Mouse (Mus musculus) MEL (cell line): ENCODE data around the gene Col4a3bp. TPM values are rescaled to one million over a fixed set of nuclear protein-coding genes. Genes with fewer than 3 reads are reported as not detected.

Experiments used
- DNase-seq: peaks from one replicate; pipeline ENCODE4 v3.0.0; 2011; ENCODE audit warnings: low read depth, low spot score
- H3K27ac ChIP-seq: 2 replicates; pipeline ENCODE4 v1.5.1; 2012; ENCODE audit warnings: low read depth, mild to moderate bottlenecking, control low read depth, low read length, moderate library complexity; ENCODE audit not compliant: control insufficient read depth
- H3K27me3 ChIP-seq, 2 experiments: fragments of 150-350 bp in 1 of 2; sonication (generic) in 1 of 2; 2 replicates each; pipeline ENCODE4 v1.6.1; 2012; ENCODE audit warnings: low read length in 2 of 2, mild to moderate bottlenecking in 2 of 2, improper control_type of control experiment in 1 of 2, moderate library complexity in 1 of 2; ENCODE audit not compliant: insufficient read depth in 2 of 2, control insufficient read depth in 1 of 2
- H3K36me3 ChIP-seq, 2 experiments: 2 replicates each; pipeline ENCODE4 v1.6.1; 2012 to 2014; ENCODE audit warnings: low read length in 2 of 2, improper control_type of control experiment in 1 of 2, inconsistent platforms in 1 of 2, mild to moderate bottlenecking in 1 of 2; ENCODE audit not compliant: insufficient read depth in 2 of 2, control insufficient read depth in 1 of 2
- H3K4me1 ChIP-seq, 2 experiments: fragments of 150-350 bp in 1 of 2; sonication (generic) in 1 of 2; 2 replicates each; pipeline ENCODE4 v1.6.1; 2012; ENCODE audit warnings: low read length in 2 of 2, improper control_type of control experiment in 1 of 2, mild to moderate bottlenecking in 1 of 2; ENCODE audit not compliant: insufficient read depth in 2 of 2, control insufficient read depth in 1 of 2
- H3K4me3 ChIP-seq, 2 experiments: fragments of 150-350 bp in 1 of 2; sonication (generic) in 1 of 2; 2 replicates each; pipeline ENCODE4 v1.5.1; 2012; ENCODE audit warnings: low read depth in 2 of 2, low read length in 2 of 2, mild to moderate bottlenecking in 2 of 2, moderate library complexity in 2 of 2, control low read depth in 1 of 2, improper control_type of control experiment in 1 of 2; ENCODE audit not compliant: control insufficient read depth in 1 of 2, insufficient read depth in 1 of 2
- H3K79me2 ChIP-seq: 2 replicates; pipeline ENCODE4 v1.6.1; 2012; ENCODE audit warnings: mild to moderate bottlenecking, low read length, moderate library complexity; ENCODE audit not compliant: control insufficient read depth, poor library complexity, insufficient read depth
- H3K9ac ChIP-seq: 2 replicates; pipeline ENCODE4 v1.6.1; 2012; ENCODE audit warnings: low read depth, mild to moderate bottlenecking, control low read depth, low read length, moderate library complexity; ENCODE audit not compliant: control insufficient read depth, poor library complexity, severe bottlenecking
- H3K9me3 ChIP-seq: fragments of 150-350 bp; sonication (generic); replicated peaks from 2 replicates; pipeline ENCODE4 v1.6.1; 2012; ENCODE audit warnings: mild to moderate bottlenecking, low read length, improper control_type of control experiment, moderate library complexity; ENCODE audit not compliant: insufficient read depth
- BHLHE40 ChIP-seq: IDR thresholded peaks from 2 replicates; pipeline ENCODE4 v1.6.1; 2012; ENCODE audit warnings: low read depth, mild to moderate bottlenecking, inconsistent platforms, low read length, improper control_type of control experiment, borderline replicate concordance
- CHD1 ChIP-seq: IDR thresholded peaks from 2 replicates; pipeline ENCODE4 v1.6.1; 2012; ENCODE audit warnings: low read depth, mild to moderate bottlenecking, inconsistent platforms, low read length, improper control_type of control experiment
- CHD2 ChIP-seq: IDR thresholded peaks from 2 replicates; pipeline ENCODE4 v1.6.1; 2011; ENCODE audit warnings: low read length, improper control_type of control experiment
- CTCF ChIP-seq, 3 experiments: IDR thresholded peaks in 2 of 3; conservative IDR thresholded peaks in 1 of 3; 2 replicates each; pipeline ENCODE4 v1.5.1; 2011 to 2012; ENCODE audit warnings: low read length in 3 of 3, low read depth in 2 of 3, mild to moderate bottlenecking in 2 of 3, improper control_type of control experiment in 1 of 3, inconsistent platforms in 1 of 3, mixed read lengths in 1 of 3, moderate library complexity in 1 of 3; ENCODE audit not compliant: control insufficient read depth in 1 of 3, insufficient read depth in 1 of 3, poor library complexity in 1 of 3, severe bottlenecking in 1 of 3
- E2F4 ChIP-seq: IDR thresholded peaks from 2 replicates; pipeline ENCODE4 v1.6.1; 2011; ENCODE audit warnings: low read depth, low read length, improper control_type of control experiment, borderline replicate concordance
- ELF1 ChIP-seq: IDR thresholded peaks from 2 replicates; pipeline ENCODE4 v1.6.1; 2014; ENCODE audit warnings: low read depth, mild to moderate bottlenecking, inconsistent platforms, low read length, improper control_type of control experiment, moderate library complexity
- EP300 ChIP-seq, 2 experiments: IDR thresholded peaks; 2 replicates each; pipeline ENCODE4 v1.6.1; 2011; ENCODE audit warnings: improper control_type of control experiment in 2 of 2, low read length in 2 of 2, low read depth in 1 of 2, mild to moderate bottlenecking in 1 of 2
- ETS1 ChIP-seq: IDR thresholded peaks from 2 replicates; pipeline ENCODE4 v1.6.1; 2012; ENCODE audit warnings: low read depth, mild to moderate bottlenecking, inconsistent platforms, low read length, improper control_type of control experiment, moderate library complexity
- GABPA ChIP-seq: IDR thresholded peaks from 2 replicates; pipeline ENCODE4 v1.6.1; 2012; ENCODE audit warnings: low read depth, mild to moderate bottlenecking, inconsistent platforms, low read length, improper control_type of control experiment, moderate library complexity
- GATA1 ChIP-seq: IDR thresholded peaks from 2 replicates; pipeline ENCODE4 v1.6.1; 2011; ENCODE audit warnings: low read depth, low read length, improper control_type of control experiment
- HCFC1 ChIP-seq: IDR thresholded peaks from 2 replicates; pipeline ENCODE4 v1.6.1; 2012; ENCODE audit warnings: low read depth, mild to moderate bottlenecking, inconsistent platforms, low read length, improper control_type of control experiment, moderate library complexity
- MAFK ChIP-seq: IDR thresholded peaks from 2 replicates; pipeline ENCODE4 v1.6.1; 2011; ENCODE audit warnings: low read depth, mild to moderate bottlenecking, low read length, improper control_type of control experiment, borderline replicate concordance
- MAX ChIP-seq: IDR thresholded peaks from 2 replicates; pipeline ENCODE4 v1.6.1; 2011; ENCODE audit warnings: low read length, improper control_type of control experiment
- MAZ ChIP-seq: IDR thresholded peaks from 2 replicates; pipeline ENCODE4 v1.6.1; 2012; ENCODE audit warnings: low read depth, mild to moderate bottlenecking, inconsistent platforms, low read length, improper control_type of control experiment
- MEF2A ChIP-seq: IDR thresholded peaks from 2 replicates; pipeline ENCODE4 v1.6.1; 2014; ENCODE audit warnings: low read depth, mild to moderate bottlenecking, inconsistent platforms, low read length, improper control_type of control experiment; ENCODE audit not compliant: poor library complexity, insufficient replicate concordance, severe bottlenecking; ENCODE audit errors: extremely low read depth
- MXI1 ChIP-seq: IDR thresholded peaks from 2 replicates; pipeline ENCODE4 v1.6.1; 2011; ENCODE audit warnings: mild to moderate bottlenecking, low read depth, low read length, improper control_type of control experiment
- NELFE ChIP-seq: IDR thresholded peaks from 2 replicates; pipeline ENCODE4 v1.6.1; 2011; ENCODE audit warnings: low read depth, low read length, improper control_type of control experiment
- POLR2A ChIP-seq, 2 experiments: IDR thresholded peaks; 2 replicates each; pipeline ENCODE4 v1.6.1; 2011 to 2012; ENCODE audit warnings: low read length in 2 of 2, mild to moderate bottlenecking in 2 of 2, control low read depth in 1 of 2, improper control_type of control experiment in 1 of 2, low read depth in 1 of 2, moderate library complexity in 1 of 2; ENCODE audit not compliant: control insufficient read depth in 1 of 2, insufficient read depth in 1 of 2, poor library complexity in 1 of 2
- POLR2AphosphoS2 ChIP-seq: IDR thresholded peaks from 2 replicates; pipeline ENCODE4 v1.6.1; 2011; ENCODE audit warnings: low read length, improper control_type of control experiment
- POLR2AphosphoS5 ChIP-seq: IDR thresholded peaks from 2 replicates; pipeline ENCODE4 v1.6.1; 2012; ENCODE audit warnings: low read depth, borderline replicate concordance, mild to moderate bottlenecking, inconsistent platforms, low read length, moderate library complexity, mixed read lengths
- RCOR1 ChIP-seq: IDR thresholded peaks from 2 replicates; pipeline ENCODE4 v1.6.1; 2012; ENCODE audit warnings: low read depth, mild to moderate bottlenecking, inconsistent platforms, low read length, improper control_type of control experiment
- SIN3A ChIP-seq: IDR thresholded peaks from 2 replicates; pipeline ENCODE4 v1.6.1; 2012; ENCODE audit warnings: low read length, improper control_type of control experiment, inconsistent platforms
- TBP ChIP-seq: IDR thresholded peaks from 2 replicates; pipeline ENCODE4 v1.8.0; 2011; ENCODE audit warnings: low read depth, low read length, improper control_type of control experiment
- UBTF ChIP-seq: IDR thresholded peaks from 2 replicates; pipeline ENCODE4 v1.6.1; 2012; ENCODE audit warnings: low read depth, mild to moderate bottlenecking, inconsistent platforms, low read length, improper control_type of control experiment, moderate library complexity, borderline replicate concordance; ENCODE audit not compliant: insufficient read depth
- USF1 ChIP-seq: IDR thresholded peaks from 2 replicates; pipeline ENCODE4 v1.6.1; 2014; ENCODE audit warnings: low read depth, mild to moderate bottlenecking, inconsistent platforms, low read length, improper control_type of control experiment, moderate library complexity
- USF2 ChIP-seq, 2 experiments: IDR thresholded peaks; 2 replicates each; pipeline ENCODE4 v1.6.1; 2011 to 2012; ENCODE audit warnings: improper control_type of control experiment in 2 of 2, low read length in 2 of 2, borderline replicate concordance in 1 of 2, inconsistent platforms in 1 of 2, low read depth in 1 of 2, mild to moderate bottlenecking in 1 of 2; ENCODE audit not compliant: insufficient read depth in 1 of 2
- ZKSCAN1 ChIP-seq: IDR thresholded peaks from 2 replicates; pipeline ENCODE4 v1.6.1; 2012; ENCODE audit warnings: low read depth, mild to moderate bottlenecking, inconsistent platforms, low read length, improper control_type of control experiment, moderate library complexity
- ZMIZ1 ChIP-seq: IDR thresholded peaks from 2 replicates; pipeline ENCODE4 v1.6.1; 2012; ENCODE audit warnings: low read depth, mild to moderate bottlenecking, inconsistent platforms, low read length, improper control_type of control experiment, moderate library complexity
- ZNF384 ChIP-seq: IDR thresholded peaks from 2 replicates; pipeline ENCODE4 v1.6.1; 2012; ENCODE audit warnings: low read depth, mild to moderate bottlenecking, inconsistent platforms, low read length, improper control_type of control experiment
- polyA plus RNA-seq, 2 experiments: library from polyadenylated mRNA; stranded (reverse) in 1 of 2; unstranded in 1 of 2; fragments of >175 nt in 1 of 2; fragments of >200 nt in 1 of 2; gene quantifications; 2 replicates each; pipeline versions ENCODE4 v1.2.1 to v1.2.4; 2012; ENCODE audit warnings: low replicate concordance in 2 of 2, low read depth in 1 of 2; ENCODE audit not compliant: insufficient read length in 2 of 2, insufficient read depth in 1 of 2, missing spikeins in 1 of 2
- total RNA-seq: library from RNA; depleted of rRNA; stranded (reverse); fragments of 300-350 nt; gene quantifications from 2 replicates; pipeline ENCODE4 v1.2.3, GENCODE M21; 2012

The Col4a3bp gene
- total and polyA plus RNA-seq, 3 experiments: 8.9 to 12.1 TPM; not detected in 1

GRCm38 (mm10) chr13:96541381-96541780 lies 1.0 kb upstream of the Col4a3bp start:
- Histone ChIP-seq H3K79me2 (peaks cover 30% of the 10 kb centered on the region), H3K9me3 (no peaks in the 10 kb centered on the region), H3K36me3 (peaks cover 0 to 14% of the 10 kb centered on the region in 2 experiments; a peak in 2 of 4 replicates), H3K4me1 (peaks cover 5 to 9% of the 10 kb centered on the region in 2 experiments; a peak in 3 of 4 replicates), H3K27me3 (no peaks in the 10 kb centered on the region), H3K27ac (no peak overlapping the region), H3K4me3 (peak overlapping the region; percentile 33 to 85), H3K9ac (peak overlapping the region; percentile 68)
- TF ChIP-seq MAZ (no peak), MAX (no peak)
- DNase-seq: peak; percentile 33

DNA sequence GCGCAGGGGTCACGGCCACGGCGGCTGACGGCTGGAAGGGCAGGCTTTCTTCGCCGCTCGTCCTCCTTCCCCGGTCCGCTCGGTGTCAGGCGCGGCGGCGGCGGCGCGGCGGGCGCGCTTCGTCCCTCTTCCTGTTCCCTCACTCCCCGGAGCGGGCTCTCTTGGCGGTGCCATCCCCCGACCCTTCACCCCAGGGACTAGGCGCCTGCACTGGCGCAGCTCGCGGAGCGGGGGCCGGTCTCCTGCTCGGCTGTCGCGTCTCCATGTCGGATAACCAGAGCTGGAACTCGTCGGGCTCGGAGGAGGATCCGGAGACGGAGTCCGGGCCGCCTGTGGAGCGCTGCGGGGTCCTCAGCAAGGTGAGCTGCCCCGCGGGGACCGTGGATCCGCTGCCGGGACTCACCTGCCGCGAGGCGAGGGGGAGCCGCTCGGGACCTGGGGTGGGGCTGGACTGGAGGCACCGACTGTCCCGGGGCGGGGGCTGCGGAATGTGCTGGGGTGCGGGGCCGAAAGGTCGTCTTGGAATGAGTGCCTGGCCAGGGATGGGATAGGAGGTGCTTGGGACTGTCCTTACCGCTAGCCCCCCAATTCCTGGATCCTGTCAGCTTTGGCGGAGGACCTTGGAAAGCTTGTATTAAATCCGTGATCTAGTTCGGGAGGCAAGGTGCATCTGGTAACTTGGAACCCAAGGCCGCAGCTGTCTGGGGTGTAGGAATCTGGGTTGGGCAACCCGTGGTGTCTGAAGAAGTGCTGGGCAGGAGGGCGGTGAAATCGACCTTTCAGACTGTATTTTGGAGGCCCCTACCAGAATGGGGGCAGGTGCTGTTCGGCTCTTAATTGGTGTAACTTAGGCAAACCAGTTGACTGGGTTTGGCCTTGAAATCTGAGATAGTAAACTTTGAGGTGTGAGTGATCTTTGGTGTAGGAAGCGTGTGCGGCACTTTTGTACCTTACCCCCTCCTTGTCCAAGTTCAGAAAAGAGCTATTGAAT lies 778 bp downstream of the Col4a3bp start:
- H3K9ac ChIP-seq: peak overlapping the region; percentile 92
- peak; percentile 68 for DNase-seq
- TF ChIP-seq POLR2AphosphoS5 (no peak), MAX (peak; percentile 26; the same call in 1 of the 2 replicates), HCFC1 (peak; percentile 39), ZNF384 (no peak), EP300 (IDR thresholded peaks at IDR 0.05; ENCODE audit: low read depth in 1 of 2, low read length in 2 of 2) (no peak), USF1 (no peak), ETS1 (no peak), GABPA (no peak), MAFK (no peak), ZKSCAN1 (no peak), CTCF (IDR thresholded peaks at IDR 0.05 in 2 of 3, conservative IDR thresholded peaks at IDR 0.05 in 1 of 3; ENCODE audit: control insufficient read depth in 1 of 3, insufficient read depth in 1 of 3, low read depth in 2 of 3, low read length in 3 of 3, poor library complexity in 1 of 3, severe bottlenecking in 1 of 3) (no peak), CHD1 (no peak), CHD2 (no peak), MEF2A (no peak), NELFE (no peak), SIN3A (peak; percentile 48; the same call in 1 of the 2 replicates), POLR2AphosphoS2 (no peak), ELF1 (no peak), MXI1 (peak; percentile 73), E2F4 (no peak), TBP (no peak), UBTF (no peak; the same call in 1 of the 2 replicates), ZMIZ1 (no peak), POLR2A (IDR thresholded peaks at IDR 0.05; ENCODE audit: control insufficient read depth in 1 of 2, insufficient read depth in 1 of 2, low read depth in 1 of 2, low read length in 2 of 2, poor library complexity in 1 of 2) (no peak), USF2 (IDR thresholded peaks at IDR 0.05; ENCODE audit: borderline replicate concordance in 1 of 2, insufficient read depth in 1 of 2, low read depth in 1 of 2, low read length in 2 of 2) (no peak), RCOR1 (no peak), GATA1 (no peak), BHLHE40 (no peak)

More for the DNA sequence above, 778 bp downstream of the Col4a3bp start:
- H3K27ac ChIP-seq: peak overlapping the region; percentile 66
- peaks cover 0 to 20% of the 10 kb centered on the region in 2 experiments; a peak in 2 of 4 replicates for H3K36me3 ChIP-seq
- peaks cover 7 to 18% of the 10 kb centered on the region in 2 experiments for H3K4me1 ChIP-seq
- peak overlapping the region; percentile 91 to 94 for H3K4me3 ChIP-seq
- no peaks in the 10 kb centered on the region for H3K27me3 ChIP-seq
- peaks cover 36% of the 10 kb centered on the region for H3K79me2 ChIP-seq
- no peaks in the 10 kb centered on the region for H3K9me3 ChIP-seq
